Mouse (Mus musculus): ENCODE results near the gene Bglap3. TPM values are rescaled to one million over a fixed set of nuclear protein-coding genes. Genes with fewer than 3 reads are reported as not detected.
A peak's percentile ranks its signal among the peaks of the same experiment; 100 is the strongest.
"Not testable (repeated sequence)": the region's sequence is repeated elsewhere in the genome, so short reads cannot be mapped to it uniquely, and the experiment has no call there.

Bglap3 gene
- polyA plus RNA-seq (2011; ENCODE audit: insufficient read length, low read depth, missing spikeins): not detected in 2 replicates

- H3K27ac ChIP-seq (ENCODE audit: insufficient read depth, low read length); H3K4me3 ChIP-seq (ENCODE audit: insufficient read depth, low read length); H3K4me1 ChIP-seq (ENCODE audit: control insufficient read depth, insufficient read depth, low read length): not testable (repeated sequence)
These were observed at the start of gene Bglap3 for GRCm38 (mm10) chr3:88372643-88373042. Gene Bglap3 (minus strand): TSS chr3:88372743.

DNA sequence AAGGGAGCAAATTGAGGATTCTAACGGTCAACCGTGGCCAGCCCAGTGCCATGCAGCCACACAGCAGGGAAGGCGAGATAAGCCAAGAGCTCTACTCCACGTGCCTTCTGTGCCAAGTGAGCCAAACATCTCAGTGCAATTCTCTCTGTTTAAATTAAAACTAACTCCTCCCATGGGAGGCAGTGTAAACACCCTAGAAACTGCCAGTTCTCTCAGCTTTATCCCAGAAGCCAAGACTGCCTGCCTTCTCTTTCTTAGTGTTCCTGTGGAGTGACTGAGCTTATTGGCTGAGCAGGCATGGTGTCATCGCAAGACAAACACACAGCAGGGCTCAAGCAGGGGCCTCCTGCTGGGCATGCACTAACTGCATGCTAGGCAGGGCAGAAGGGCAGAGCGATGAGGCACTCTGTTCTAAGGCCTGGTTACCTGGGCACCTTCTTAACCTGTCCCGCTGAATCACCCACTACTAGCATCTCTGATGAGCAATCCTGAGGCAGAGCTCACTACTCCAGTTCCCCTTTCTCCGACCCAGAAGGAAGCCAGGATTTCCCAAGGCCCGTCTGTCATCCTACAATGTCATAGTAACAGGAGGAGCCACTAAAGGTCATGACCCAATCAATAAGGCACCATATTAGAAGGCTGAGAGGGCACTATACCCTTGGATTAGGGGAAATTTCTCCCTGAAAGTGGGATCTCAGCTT lies 49.6 kb upstream of the Bglap3 start:
- Histone ChIP-seq H3K4me1 (ENCODE audit: control insufficient read depth, insufficient read depth, low read length) (0 out of 2 replicates have a peak, but pooled peaks cover 3% of the 10 kb centered on the region), H3K4me3 (ENCODE audit: insufficient read depth, low read length) (no peak overlapping the region), H3K27ac (ENCODE audit: insufficient read depth, low read length) (no peak overlapping the region)
- TF ChIP-seq CTCF (IDR thresholded peaks at IDR 0.05; ENCODE audit: borderline replicate concordance, insufficient read depth, low read length): no peak
- TF ChIP-seq POLR2A (IDR thresholded peaks at IDR 0.05; ENCODE audit: low read depth, low read length): no peak

DNA sequence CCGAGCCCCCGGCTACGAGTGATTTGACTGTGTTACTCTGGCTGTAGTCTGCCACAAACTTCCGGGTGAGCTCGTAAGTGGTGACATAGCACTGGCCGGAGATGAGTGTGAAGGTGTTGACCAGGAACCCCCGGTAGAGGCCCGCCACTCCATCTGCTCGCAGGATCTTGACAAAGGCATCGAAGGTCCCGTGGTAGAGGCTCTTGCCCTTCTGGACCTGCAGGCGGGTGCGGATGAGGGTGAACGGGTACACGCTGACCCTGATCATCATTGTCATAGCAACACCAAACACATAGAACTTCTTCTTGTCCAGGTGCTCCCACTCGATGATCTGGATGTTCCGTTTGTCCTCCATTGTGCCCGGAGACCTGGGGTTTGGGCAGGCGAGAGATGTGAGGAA lies 48.2 kb upstream of the Bglap3 start:
- H3K4me1 ChIP-seq (ENCODE audit: control insufficient read depth, insufficient read depth, low read length): 0 out of 2 replicates have a peak, but pooled peaks cover 3% of the 10 kb centered on the region
- no peak overlapping the region for H3K27ac ChIP-seq (ENCODE audit: insufficient read depth, low read length)
- TF ChIP-seq CTCF (IDR thresholded peaks at IDR 0.05; ENCODE audit: borderline replicate concordance, insufficient read depth, low read length) (no peak), POLR2A (IDR thresholded peaks at IDR 0.05; ENCODE audit: low read depth, low read length) (no peak)
- no peak overlapping the region for H3K4me3 ChIP-seq (ENCODE audit: insufficient read depth, low read length)

DNA sequence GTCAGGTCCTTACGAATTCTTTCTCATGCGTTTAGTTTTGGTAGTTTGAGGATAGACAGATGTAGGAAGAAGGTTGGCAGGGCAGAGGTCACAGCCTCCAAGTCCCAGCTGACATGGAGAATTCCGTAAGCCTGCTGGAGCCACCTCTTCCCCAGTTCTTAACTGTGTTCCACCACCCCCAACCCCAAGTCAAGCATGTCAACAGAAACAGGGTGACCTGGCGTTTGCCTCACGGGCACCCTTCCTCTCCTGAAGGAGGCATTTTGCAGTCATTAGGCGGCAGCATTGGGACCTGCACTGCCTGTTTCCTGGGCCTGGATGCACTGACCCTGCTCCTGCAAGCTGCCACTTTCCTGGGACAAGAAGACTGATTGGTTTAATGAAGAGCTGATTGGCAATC lies 45.5 kb upstream of the Bglap3 start:
- Histone ChIP-seq H3K4me3 (ENCODE audit: insufficient read depth, low read length) (no peak overlapping the region), H3K4me1 (ENCODE audit: control insufficient read depth, insufficient read depth, low read length) (0 out of 2 replicates have a peak, but pooled peaks cover 3% of the 10 kb centered on the region), H3K27ac (ENCODE audit: insufficient read depth, low read length) (no peak overlapping the region)
- TF ChIP-seq POLR2A (IDR thresholded peaks at IDR 0.05; ENCODE audit: low read depth, low read length): no peak
- TF ChIP-seq CTCF (IDR thresholded peaks at IDR 0.05; ENCODE audit: borderline replicate concordance, insufficient read depth, low read length): no peak

DNA sequence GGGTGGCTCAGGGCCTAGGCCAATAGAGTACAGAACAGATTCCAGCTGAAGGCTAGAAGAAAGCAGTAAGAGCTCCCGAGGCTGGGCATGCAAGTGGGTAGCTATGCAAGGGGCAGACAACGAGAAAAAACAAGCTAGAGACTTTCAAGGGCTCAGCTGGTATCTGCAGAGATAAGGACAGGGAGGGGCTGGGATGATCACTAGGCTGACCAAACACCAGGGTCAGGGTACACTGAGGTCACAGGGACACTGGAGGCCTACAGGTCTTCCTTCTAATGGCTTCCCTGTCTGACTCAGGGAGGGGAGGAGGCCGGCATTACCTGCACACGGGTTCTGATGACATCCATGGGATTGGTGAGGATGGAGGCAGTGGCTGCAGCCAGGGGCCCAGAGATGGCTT lies 43.1 kb upstream of the Bglap3 start:
- Histone ChIP-seq H3K4me3 (ENCODE audit: insufficient read depth, low read length) (no peak overlapping the region), H3K27ac (ENCODE audit: insufficient read depth, low read length) (no peak overlapping the region)
- TF ChIP-seq CTCF (IDR thresholded peaks at IDR 0.05; ENCODE audit: borderline replicate concordance, insufficient read depth, low read length): no peak
- TF ChIP-seq POLR2A (IDR thresholded peaks at IDR 0.05; ENCODE audit: low read depth, low read length): no peak

DNA sequence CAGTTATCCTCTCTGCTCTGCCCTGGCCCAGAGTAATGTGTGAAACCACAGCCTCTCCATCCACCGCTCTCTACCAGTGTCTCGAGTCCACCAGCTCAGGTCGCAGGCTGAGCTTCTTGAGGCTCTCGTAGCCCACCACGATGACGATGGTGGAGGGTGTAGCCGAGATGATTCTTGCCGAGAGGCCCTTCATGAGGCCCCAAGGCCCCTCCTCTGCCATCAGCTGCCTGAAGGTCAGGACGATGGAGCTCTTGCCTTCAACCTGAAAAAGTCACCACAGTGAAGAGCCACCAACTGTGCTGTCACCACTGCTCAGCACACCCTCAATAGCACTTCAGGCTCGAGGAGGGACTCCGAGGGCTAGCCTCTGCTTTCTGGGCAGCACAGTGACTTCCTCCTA lies 40.1 kb upstream of the Bglap3 start:
- H3K4me1 ChIP-seq (ENCODE audit: control insufficient read depth, insufficient read depth, low read length): peaks cover 12% of the 10 kb centered on the region; the same call in 1 of the 2 replicates
- H3K4me3 ChIP-seq (ENCODE audit: insufficient read depth, low read length): no peak overlapping the region
- TF ChIP-seq POLR2A (IDR thresholded peaks at IDR 0.05; ENCODE audit: low read depth, low read length) (no peak), CTCF (IDR thresholded peaks at IDR 0.05; ENCODE audit: borderline replicate concordance, insufficient read depth, low read length) (no peak)
- no peak overlapping the region for H3K27ac ChIP-seq (ENCODE audit: insufficient read depth, low read length)

More for the DNA sequence above, 43.1 kb upstream of the Bglap3 start:
- 0 out of 2 replicates have a peak, but pooled peaks cover 2% of the 10 kb centered on the region for H3K4me1 ChIP-seq (ENCODE audit: control insufficient read depth, insufficient read depth, low read length)

- peaks cover 16% of the 10 kb centered on the region; the same call in 1 of the 2 replicates for H3K4me1 ChIP-seq (ENCODE audit: control insufficient read depth, insufficient read depth, low read length)
- no peak for TF ChIP-seq POLR2A (IDR thresholded peaks at IDR 0.05; ENCODE audit: low read depth, low read length)
- TF ChIP-seq CTCF (IDR thresholded peaks at IDR 0.05; ENCODE audit: borderline replicate concordance, insufficient read depth, low read length): no peak
- no peak overlapping the region for H3K4me3 ChIP-seq (ENCODE audit: insufficient read depth, low read length)
- H3K27ac ChIP-seq (ENCODE audit: insufficient read depth, low read length): no peak overlapping the region
These were observed 39.1 kb upstream of the Bglap3 start for GRCm38 (mm10) chr3:88411681-88412080.

DNA sequence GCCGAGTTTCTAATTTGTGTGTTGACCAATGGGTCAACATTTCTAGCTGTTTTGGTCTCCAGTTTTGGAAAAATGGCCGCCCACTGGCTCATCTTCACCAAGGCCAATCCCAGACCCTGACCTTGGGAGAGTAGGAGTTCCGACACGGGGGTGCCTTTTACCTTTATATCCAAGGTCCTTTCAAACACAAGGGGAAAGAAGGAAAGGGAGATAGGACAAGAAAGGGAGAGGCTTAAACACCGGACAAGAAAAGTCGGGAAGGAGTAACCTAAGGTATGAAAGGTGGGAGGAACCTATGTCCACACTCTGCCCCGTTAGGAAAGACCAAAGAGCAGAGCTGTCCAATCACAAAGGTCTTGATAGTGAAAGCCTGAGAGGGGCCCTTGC lies 38.1 kb upstream of the Bglap3 start:
- TF ChIP-seq POLR2A (IDR thresholded peaks at IDR 0.05; ENCODE audit: low read depth, low read length) (no peak), CTCF (IDR thresholded peaks at IDR 0.05; ENCODE audit: borderline replicate concordance, insufficient read depth, low read length) (no peak)
- H3K4me3 ChIP-seq (ENCODE audit: insufficient read depth, low read length): no peak overlapping the region
- peaks cover 16% of the 10 kb centered on the region; the same call in 1 of the 2 replicates for H3K4me1 ChIP-seq (ENCODE audit: control insufficient read depth, insufficient read depth, low read length)
- peak overlapping the region; percentile 44 for H3K27ac ChIP-seq (ENCODE audit: insufficient read depth, low read length)

DNA sequence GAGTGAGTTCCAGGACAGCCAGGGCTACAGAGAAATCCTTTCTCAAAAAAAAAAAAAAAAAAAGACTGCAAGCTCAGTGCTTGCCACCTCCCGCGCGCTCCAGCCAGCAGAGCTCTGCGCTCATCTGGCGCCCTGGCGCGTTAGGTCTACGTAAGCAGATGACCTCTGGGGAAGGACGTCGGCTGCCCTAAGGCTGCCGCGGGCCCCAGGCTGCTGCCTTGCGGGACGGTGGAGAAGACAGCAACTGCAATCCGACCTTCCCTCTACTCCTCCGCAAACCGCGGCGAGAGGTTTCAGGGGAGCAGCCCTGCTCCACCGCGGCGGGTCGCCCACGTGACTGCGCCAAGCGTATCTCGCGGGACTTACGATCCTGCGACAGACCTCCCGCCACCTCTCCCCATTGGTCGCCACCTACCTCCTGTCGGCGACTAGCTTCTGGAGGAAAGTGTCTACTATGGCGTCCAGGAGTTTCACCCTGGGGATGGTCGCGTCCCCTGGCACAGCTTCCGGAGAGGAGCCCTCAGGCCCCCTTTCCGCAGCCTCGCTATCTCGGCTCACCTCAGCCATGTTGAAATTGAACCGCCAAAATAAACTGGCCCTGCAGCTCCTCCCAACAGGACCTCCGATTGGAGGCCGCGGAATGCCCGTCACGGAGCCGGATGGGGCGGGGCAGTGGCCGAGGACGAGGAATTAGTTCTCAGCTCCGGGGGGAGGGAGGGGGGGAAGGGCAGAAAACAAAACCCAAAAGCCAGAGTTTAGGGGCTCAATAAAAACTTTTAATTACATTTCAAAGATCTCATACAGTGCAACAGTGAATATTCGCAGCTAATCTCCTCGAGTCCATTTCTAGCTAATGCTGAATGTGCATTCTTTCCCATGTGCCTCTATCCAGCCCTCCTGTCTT lies 37.5 kb upstream of the Bglap3 start, which contains the start of gene Pmf1:
Pmf1 (minus strand) TSS at position 591 of the 904 bp plus-strand sequence.
- H3K4me3 ChIP-seq (ENCODE audit: insufficient read depth, low read length): peak within 1 kb of the TSS; percentile 59
- TF ChIP-seq POLR2A (IDR thresholded peaks at IDR 0.05; ENCODE audit: low read depth, low read length) (peak; percentile 95), CTCF (IDR thresholded peaks at IDR 0.05; ENCODE audit: borderline replicate concordance, insufficient read depth, low read length) (no peak)

More for the DNA sequence above, 37.5 kb upstream of the Bglap3 start, which contains the start of gene Pmf1:
- Histone ChIP-seq H3K27ac (ENCODE audit: insufficient read depth, low read length) (peak within 1 kb of the TSS; percentile 87), H3K4me1 (ENCODE audit: control insufficient read depth, insufficient read depth, low read length) (peaks cover 16% of the 10 kb centered on the region; the same call in 1 of the 2 replicates)
